Mouse (Mus musculus) lung, postnatal 0 days (tissue): ENCODE results near the gene Parp6.

Experiments
- CTCF ChIP-seq: IDR thresholded peaks from 2 replicates; pipeline ENCODE4 v1.5.1; 2016; ENCODE audit warnings: antibody characterized with exemption, mild to moderate bottlenecking
- EP300 ChIP-seq: IDR thresholded peaks from 2 replicates; pipeline ENCODE4 v1.6.1; 2016; ENCODE audit warnings: antibody characterized with exemption, mild to moderate bottlenecking, control low read depth

DNA sequence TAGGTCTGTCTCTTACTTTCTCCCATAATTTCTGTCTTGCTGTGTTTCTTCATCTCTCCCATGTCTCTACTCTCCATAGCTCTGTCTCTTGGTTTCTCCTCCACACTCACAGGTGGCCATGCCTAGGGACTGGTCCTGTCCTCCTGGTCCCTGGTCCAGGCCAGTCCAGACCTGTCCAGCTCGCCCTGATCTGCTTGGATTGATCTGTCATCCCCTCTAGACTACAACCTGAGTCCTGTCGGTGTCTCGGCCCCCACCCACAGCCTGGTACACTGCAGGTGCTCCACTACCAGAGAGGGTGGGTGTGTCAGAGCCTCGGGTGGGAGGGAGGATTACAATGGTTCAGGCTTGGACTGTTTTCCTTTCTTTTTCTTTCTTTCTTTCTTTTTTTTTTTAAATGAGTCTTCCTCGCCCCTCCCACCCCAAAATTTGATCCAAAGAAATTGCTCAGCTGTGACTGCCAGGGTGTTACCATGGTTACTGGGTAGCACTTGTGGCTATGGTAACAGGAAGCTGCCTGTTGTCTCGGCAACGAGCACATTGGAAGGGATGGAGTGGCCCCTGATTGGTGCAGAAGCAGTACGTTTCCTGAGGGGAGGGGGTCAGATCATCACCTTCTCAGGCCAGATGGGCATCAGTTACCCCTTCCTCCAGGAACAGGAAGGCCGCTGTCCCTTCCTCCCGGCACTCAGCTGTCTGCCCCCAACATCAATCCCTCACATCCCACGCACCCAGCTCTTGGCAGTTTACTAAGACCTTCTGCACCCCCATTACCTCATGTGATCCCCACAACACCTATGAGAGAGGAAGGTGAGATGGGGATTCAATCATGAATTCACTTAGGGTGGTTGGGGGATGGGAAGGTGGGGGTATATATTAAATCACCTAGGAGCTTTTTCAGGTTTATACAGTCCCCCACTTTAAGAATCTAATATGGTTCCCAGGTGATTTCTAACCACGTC lies 28.1 kb upstream of the Parp6 start:
- no peak for TF ChIP-seq CTCF
- no peak for TF ChIP-seq EP300
